Mouse (Mus musculus) adrenal gland, postnatal 10 days (tissue): Measurements from ENCODE around the gene Ldlrad3. TPM values are rescaled to one million over a fixed set of nuclear protein-coding genes. Genes with fewer than 3 reads are reported as not detected.
A peak's percentile ranks its signal among the peaks of the same experiment; 100 is the strongest.

Experiments
- DNase-seq: peaks from one replicate; pipeline ENCODE4 v3.0.0; 2021; ENCODE audit warnings: mixed read lengths
- long read RNA-seq, 2 experiments: library from polyadenylated mRNA; stranded (forward); transcript quantifications; one replicate each; pipeline ENCODE4 v2.0.0; 2021
- total RNA-seq, 2 experiments: library from RNA; stranded (reverse); gene quantifications; 2 replicates each; pipeline ENCODE4 v1.2.3; 2021

Gene Ldlrad3
- 10 to 100 TPM; 11.6 to 13.8 TPM for total RNA-seq
- long read RNA-seq, experiment 1, partial matches to known transcripts: 0 of 3 reads
- long read RNA-seq, experiment 1, other reads (novel, unspliced or antisense): 2 of 3 reads
- long read RNA-seq, experiment 2, transcript Ldlrad3-201 (6 exons, 3,833 nt): major isoform, 7 of 17 reads
- long read RNA-seq, experiment 2, partial matches to known transcripts: 2 of 17 reads
- long read RNA-seq, experiment 2, other reads (novel, unspliced or antisense): 8 of 17 reads

DNA sequence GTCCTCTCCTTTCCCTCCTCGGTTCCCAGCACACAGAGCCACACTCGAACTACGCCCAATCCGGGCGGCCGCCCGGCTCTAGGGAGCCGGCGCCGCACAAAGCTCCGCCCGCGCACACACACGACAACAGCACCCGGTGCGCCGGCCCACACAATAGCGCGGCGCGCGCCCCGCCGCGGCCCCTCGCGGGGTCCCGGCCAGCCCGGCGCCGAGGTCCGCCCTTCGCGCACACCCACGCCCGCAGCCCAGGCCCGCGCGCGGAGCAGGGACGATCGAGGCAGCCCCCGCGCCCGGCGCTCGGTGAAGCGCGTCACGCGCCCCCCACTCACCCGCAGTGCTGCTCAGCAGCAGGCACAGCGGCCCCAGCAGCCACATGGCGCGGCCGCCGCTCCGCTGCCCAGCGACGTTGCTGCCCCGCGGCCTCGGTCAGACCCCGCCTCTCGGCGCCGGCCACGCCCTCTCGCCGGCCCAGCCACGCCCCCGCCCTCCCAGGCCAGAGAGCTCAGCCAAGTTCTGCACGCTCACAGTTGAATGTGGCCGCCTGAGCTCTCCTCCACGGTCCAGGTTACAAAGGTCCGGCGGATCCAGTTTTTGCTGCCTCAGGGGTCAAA, at the start of gene Ldlrad3:
TSS of gene Ldlrad3 (minus strand) at position 435 of the 611 bp plus-strand sequence.
- peak; percentile 99 for DNase-seq

GRCm38 (mm10) chr2:102231470-102231869, 45.3 kb upstream of the Ldlrad3 start:
- peak; percentile 10 for DNase-seq

DNA sequence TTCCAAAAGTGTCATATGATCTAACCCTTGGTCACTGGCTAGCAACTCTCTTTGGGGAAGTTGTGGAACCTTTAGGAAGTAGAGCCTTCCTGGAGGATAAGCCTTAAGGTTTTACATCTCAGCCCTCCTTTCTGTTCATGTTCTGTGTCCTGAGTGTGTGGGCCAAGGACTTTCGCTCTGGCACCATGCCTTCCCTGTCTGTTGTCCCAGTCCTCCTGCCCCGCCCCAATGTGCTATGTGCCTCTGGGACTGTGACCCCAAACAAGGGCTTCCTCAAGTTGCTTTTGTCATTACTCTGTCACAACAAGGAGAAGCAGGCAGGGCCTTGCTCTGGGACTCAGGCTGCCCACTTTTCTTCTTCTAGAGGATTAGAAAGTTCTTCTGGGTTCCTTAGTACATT, 42.9 kb upstream of the Ldlrad3 start:
- no peak for DNase-seq

GRCm38 (mm10) chr2:102228331-102228730, 42.1 kb upstream of the Ldlrad3 start:
- DNase-seq: no peak

GRCm38 (mm10) chr2:102227839-102228238, 41.7 kb upstream of the Ldlrad3 start:
- no peak for DNase-seq

- DNase-seq: no peak
These were observed 40.1 kb upstream of the Ldlrad3 start for GRCm38 (mm10) chr2:102226274-102226673.

- DNase-seq: no peak
These were observed 37.4 kb upstream of the Ldlrad3 start for GRCm38 (mm10) chr2:102223355-102224128.

DNA sequence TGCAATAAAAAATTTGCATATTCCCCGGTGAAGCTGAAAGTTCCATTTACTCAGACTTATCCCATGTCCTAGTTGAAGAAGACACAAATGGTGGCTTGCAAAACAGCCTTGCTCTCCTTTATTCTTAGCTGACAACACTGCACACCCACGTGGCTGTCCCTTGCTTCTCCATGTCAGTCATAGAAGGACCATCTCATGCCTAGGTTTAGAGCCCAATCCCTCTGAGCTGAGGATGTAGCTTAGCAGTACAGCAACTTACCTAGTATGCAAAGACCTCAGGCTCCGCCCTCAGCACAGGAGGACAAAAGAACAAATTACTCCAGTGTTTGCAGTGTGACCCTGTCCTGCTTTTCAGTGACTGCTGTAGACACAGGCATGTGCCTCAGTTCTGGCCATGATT, 36.6 kb upstream of the Ldlrad3 start:
- DNase-seq: no peak

DNA sequence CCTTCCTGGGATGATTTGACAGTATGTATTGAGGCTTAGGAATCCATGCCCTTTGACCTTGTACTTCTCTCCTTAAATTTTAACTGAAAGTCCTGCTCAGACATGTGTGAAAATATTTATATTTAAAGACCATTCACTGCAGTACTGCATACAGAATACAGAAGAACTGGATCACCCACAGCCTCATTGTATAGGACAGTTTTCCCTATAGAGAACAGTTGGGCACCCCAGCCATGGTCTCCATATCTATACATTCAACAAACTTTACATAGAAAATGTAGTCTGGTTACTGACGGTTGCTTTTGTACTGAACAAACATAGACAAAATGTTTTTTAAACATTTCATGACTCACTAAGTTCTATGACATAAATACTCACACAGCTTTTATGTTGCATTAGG, 30.6 kb upstream of the Ldlrad3 start:
- no peak for DNase-seq

DNA sequence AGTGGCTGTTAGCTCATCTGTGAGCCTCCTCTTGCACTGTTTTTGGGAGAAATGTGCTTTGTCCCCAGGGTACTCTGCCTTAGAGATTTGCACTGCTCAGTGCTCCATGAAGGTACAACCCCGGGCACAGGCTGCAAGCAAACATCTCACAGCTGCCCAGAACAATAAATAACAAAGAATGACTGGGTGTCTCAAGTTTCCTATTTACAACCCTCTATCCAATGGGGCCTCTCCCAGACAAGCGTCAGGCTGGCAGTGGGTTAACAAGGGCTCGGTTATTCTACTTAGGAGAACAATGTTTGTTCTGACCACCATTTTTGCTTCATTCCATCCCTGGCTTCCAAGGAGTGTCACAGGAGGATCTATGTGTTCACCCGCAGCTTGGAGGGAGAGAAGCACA, 25.9 kb upstream of the Ldlrad3 start:
- no peak for DNase-seq

- DNase-seq: no peak
These were observed 19.7 kb upstream of the Ldlrad3 start for GRCm38 (mm10) chr2:102205672-102206399.

GRCm38 (mm10) chr2:102203478-102203877, 17.3 kb upstream of the Ldlrad3 start:
- DNase-seq: no peak

DNA sequence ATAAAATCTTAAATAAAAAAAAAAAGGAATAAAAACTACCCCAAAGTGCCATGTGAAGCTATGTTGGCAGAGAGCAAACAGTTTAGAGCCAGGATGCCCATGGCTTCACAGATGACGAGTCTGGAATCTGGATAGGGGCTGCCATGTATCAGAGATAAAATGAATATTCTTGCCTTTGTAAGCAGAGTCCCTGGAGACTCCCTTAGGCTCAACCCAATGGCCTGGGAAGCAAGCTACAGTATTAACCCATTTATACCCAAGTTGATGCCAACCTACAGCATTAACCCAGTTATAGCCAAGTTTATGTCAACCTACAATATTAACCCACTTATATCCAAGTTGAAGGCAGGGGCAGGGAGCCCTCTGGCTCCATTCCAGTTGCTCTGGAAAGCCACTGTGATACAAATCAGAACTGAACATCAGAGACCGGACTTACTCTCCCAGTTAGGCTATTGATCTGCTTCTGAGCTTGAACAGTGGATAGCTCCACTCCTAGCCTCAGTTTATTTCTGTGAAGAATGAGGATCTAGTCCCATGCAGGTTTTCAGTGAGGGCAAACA, 16.1 kb upstream of the Ldlrad3 start:
- DNase-seq: no peak

DNA sequence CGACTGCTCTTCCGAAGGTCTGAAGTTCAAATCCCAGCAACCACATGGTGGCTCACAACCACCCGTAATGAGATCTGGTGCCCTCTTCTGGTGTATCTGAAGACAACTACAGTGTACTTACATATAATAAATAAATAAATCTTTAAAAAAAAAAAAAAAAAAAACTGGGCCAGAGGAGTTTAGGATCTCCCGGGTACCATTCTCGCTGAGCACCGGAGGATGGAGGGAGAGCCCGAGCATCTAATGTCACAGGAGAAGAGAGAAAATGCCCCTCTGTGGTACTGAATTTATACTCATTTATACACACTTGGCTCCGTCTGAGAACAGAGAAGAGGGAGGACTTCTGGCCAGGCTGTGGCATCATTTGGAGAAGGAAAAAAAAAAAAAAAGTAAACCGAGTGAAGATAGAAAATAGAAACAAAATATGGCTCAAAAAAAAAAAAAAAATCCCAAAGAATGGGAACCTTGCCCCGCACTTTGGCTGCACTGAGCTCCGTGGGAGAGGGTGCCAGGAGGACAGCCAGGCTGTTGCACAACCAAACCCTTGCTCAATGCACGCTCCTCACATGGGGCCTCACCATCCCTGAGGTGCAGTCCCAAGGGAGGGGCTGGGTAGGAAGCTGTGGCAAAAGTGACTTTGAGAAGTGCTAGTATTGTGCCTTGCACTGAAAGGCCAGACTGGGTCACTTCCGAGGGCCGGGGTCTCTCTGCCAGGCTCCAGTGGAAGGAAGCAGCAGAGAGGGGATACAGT, 15.2 kb upstream of the Ldlrad3 start:
- DNase-seq: peak; percentile 87

DNA sequence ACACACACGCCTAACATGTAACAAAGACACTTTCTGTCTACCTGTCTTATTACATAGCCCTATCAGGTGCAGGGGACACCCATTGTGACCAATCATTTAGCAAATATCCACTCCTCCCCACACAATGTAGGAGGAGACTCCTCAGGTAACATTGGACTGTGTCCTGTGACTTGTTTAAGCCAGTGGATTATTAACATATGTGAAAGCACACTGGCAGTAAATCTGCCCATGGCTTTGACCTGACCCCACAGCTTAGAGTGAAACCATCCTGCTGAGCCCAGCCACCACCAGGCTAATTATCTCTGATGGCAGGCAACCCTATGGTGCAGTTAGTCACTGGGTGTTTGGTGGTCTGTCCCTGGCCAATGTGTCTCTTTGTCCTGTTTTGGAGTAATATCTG, 11.1 kb upstream of the Ldlrad3 start:
- no peak for DNase-seq

DNA sequence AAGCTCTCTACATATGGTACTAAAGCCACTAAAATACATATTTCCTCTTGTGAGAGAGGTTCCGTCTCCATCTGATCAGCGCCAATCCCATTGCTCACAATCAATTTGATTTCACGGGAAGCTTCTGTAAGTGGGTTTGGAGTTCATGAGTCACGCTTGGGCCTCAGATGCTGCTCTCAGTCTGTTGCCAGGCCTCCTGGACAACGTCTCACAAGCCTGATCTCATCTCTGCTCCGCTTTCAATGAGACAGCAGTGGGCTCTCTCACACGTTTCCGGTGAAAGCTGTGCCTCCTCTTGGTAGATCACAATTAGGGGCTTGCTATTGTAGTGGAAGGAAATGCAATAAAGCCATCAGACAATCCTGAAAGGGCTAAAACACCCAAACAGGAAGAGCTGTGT, 10.5 kb upstream of the Ldlrad3 start:
- DNase-seq: no peak

GRCm38 (mm10) chr2:102195494-102195893, 9.3 kb upstream of the Ldlrad3 start:
- DNase-seq: no peak

DNA sequence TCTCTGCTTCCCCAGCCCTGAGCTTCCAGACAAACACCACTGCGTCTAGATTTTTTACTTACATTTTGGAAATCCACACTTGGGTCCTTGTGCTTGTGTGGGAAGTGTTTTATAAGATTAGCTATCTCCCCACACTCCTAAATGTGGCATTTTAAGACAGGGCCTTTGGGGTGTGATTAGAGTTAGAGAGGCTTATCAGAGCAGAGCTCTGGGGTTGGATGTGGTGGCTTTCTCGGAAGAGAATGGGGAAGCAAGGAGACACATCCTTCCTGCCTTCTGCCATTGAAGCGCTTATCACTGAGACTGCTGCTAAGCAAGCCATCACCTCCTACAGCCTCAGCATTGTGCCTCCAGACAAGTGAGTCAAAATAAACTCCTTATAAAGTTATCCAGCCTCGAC, 8.1 kb upstream of the Ldlrad3 start:
- no peak for DNase-seq

DNA sequence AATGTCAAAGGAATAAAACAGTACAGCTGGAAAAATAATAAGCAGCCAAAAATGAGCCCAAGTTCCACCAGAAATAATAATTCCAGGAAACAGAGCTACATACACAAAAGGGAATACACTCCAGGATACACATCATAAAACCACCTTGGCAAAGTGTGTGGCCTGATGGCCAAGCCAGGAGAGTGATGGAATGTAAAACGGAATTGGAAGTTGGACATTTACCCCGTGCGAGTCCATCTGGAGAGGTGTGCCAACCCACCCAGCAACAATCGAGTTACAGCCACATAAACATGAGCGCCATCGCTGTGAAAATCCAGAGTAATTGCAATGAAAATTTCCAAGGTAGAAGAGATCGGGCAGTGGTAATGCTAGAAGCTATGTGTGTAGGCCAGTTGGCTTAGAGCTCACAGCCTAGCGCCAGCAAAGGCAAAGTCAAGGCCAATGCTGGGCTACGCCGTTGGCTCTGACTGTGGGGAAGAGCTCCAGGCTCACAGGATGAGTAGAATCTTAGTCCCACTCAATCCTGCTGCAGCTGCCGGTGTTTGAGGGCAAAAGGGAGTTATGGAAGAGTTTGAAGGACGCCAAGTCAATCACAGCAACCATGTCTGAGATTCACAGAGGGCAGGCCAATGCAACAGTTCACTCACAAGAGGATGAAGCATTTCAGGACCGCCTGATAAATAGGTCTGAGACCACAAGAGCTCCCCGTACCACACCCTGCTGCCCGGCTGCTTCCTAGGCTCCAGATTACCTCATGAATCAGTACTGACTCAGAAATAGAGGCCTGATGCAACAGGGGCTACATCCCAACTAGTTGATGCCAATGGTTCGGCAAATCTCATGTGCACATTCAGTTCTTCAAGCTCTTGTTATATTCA, 7.0 kb upstream of the Ldlrad3 start:
- peak; percentile 64 for DNase-seq

- no peak for DNase-seq
These were observed 5.6 kb upstream of the Ldlrad3 start for GRCm38 (mm10) chr2:102191736-102192135.

GRCm38 (mm10) chr2:102190956-102191355, 4.8 kb upstream of the Ldlrad3 start:
- peak; percentile 36 for DNase-seq
